ENCODE assay signal across 10 mouse cellular contexts in the genomic region with DNA sequence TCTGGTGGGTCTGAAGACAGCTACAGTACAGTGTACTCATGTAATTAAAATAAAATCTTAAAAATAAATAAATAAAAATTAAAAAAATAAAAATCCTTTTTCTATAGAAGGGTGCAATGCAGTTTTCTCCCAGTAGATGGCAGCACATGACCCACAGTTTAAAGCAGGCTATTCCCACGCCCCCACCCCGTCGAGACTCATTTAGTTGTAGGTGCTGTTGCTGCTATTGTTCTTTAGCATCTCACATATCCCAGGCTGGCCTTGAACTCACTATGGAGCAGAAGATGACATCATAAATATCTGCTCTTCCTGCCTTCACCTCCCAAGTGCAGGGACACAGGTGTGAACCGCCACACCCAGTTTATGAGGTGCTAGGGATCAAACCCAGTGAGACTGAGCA. TPM values are rescaled to one million over a fixed set of nuclear protein-coding genes. Genes with fewer than 3 reads are reported as not detected.
A peak's percentile ranks its signal among the peaks of the same experiment; 100 is the strongest.
DNase-seq lines count a peak whose midpoint lies in the region; ATAC-seq lines count a peak whose summit lies in the region.
"Had no signal": no experiment of that assay in that cellular context is flagged by ENCODE, and none has a peak within 500 bp of the region (broad histone marks: within the 10 kb centered on the region; RNA-seq: fewer than 3 reads in every experiment).

No protein-coding gene starts in this region.

- H3K4me3 ChIP-seq in forebrain, embryonic 16.5 days (replicated peaks; ENCODE audit: low read length), result no peak overlapping the region
- H3K4me3 ChIP-seq: embryonic facial prominence, embryonic 15.5 days had no signal

- no peak overlapping the region for H3K27ac ChIP-seq in forebrain, embryonic 16.5 days (ENCODE audit: low read length)
- H3K27ac ChIP-seq: embryonic facial prominence, embryonic 15.5 days had no signal

- H3K27me3 ChIP-seq in forebrain, embryonic 16.5 days (replicated peaks; ENCODE audit: control insufficient read depth, insufficient read depth, low read length), result no peaks in the 10 kb centered on the region
- H3K27me3 ChIP-seq: embryonic facial prominence, embryonic 15.5 days had no signal

- H3K9me3 ChIP-seq in forebrain, embryonic 16.5 days (ENCODE audit: control insufficient read depth, low read length), result no peaks in the 10 kb centered on the region
- H3K9me3 ChIP-seq: embryonic facial prominence, embryonic 15.5 days had no signal

- no peak overlapping the region for H3K9ac ChIP-seq in forebrain, embryonic 16.5 days (replicated peaks; ENCODE audit: low read depth, low read length)
- H3K9ac ChIP-seq: embryonic facial prominence, embryonic 15.5 days had no signal

- no peak for ATAC-seq in forebrain, embryonic 16.5 days

- no peak overlapping the region for H3K4me2 ChIP-seq in forebrain, embryonic 16.5 days (ENCODE audit: low read length)
- H3K4me2 ChIP-seq: embryonic facial prominence, embryonic 15.5 days had no signal

- 26% methylated on average over 4 of the region's 4 CpGs for WGBS in forebrain, embryonic 16.5 days

- peak; percentile 53 to 68 for DNase-seq in heart, postnatal 14 days
- no peak for DNase-seq in heart, adult 8-10 months (ENCODE audit: low spot score)
- peak; percentile 17 for DNase-seq in urinary bladder, adult 2 months (ENCODE audit: low spot score)
- DNase-seq in urinary bladder, adult 18-20 months (ENCODE audit: low spot score in 2 of 2), result no peak
- peak; percentile 65 to 82 for DNase-seq in cerebellum, postnatal 14 days
- peak; percentile 27 for DNase-seq in layer of hippocampus, adult 9-11 months
- peak; percentile 67 for DNase-seq in retina, postnatal 1 day

- intact Hi-C loops in heart, postnatal 14 days (cut with DNase I), result loop anchor here (2.0 to 5.0 kb wide), 2 partner anchors 35 to 123 kb away; no protein-coding TSS in a partner anchor

- H3K4me1 ChIP-seq in forebrain, embryonic 16.5 days (replicated peaks; ENCODE audit: control insufficient read depth, insufficient read depth, low read length), result no peaks in the 10 kb centered on the region
- H3K4me1 ChIP-seq: embryonic facial prominence, embryonic 15.5 days had no signal

- no peaks in the 10 kb centered on the region for H3K36me3 ChIP-seq in forebrain, embryonic 16.5 days (ENCODE audit: control insufficient read depth, insufficient read depth)
- H3K36me3 ChIP-seq: embryonic facial prominence, embryonic 15.5 days had no signal

RNA-seq across cellular contexts. Expression of a gene that starts 20.5 kb away (rescaled TPM):
- total RNA-seq in heart, postnatal 14 days (2021), result under 1 TPM in 1 of 2 experiments, not detected in 1; 0.81 TPM
- under 1 TPM in 1 of 4 experiments, not detected in 3; 0.23 TPM for total RNA-seq in heart, adult 8-10 months (2022)
- polyA plus RNA-seq in urinary bladder, adult 2 months (2012; rRNA removed), result not detected in 2 replicates
- polyA plus RNA-seq in forebrain, embryonic 16.5 days (2015; fragmentation: Nextera tagmentation; extraction: Ambion mirVana), result 0.14 and 0.29 TPM in 2 replicates
- total RNA-seq: left cerebral cortex, postnatal 25 days had no signal
- polyA plus RNA-seq: embryonic facial prominence, embryonic 15.5 days had no signal

RNA-seq across cellular contexts. Expression of a gene that starts 48.5 kb away (rescaled TPM):
- 10 to 100 TPM; 10.1 to 11.3 TPM for total RNA-seq in heart, postnatal 14 days (2021)
- 10 to 100 TPM in 2 of 4 experiments, 1 to 10 TPM in 2; 9.6 to 10.9 (median 10.1) TPM for total RNA-seq in heart, adult 8-10 months (2022)
- polyA plus RNA-seq in urinary bladder, adult 2 months (2012; rRNA removed), result 20.2 and 24.1 TPM in 2 replicates
- polyA plus RNA-seq in forebrain, embryonic 16.5 days (2015; fragmentation: Nextera tagmentation; extraction: Ambion mirVana), result 2.7 and 3.0 TPM in 2 replicates

Comparison
In these comparisons a context has a peak if more than half of its experiments do, and no peak if none do; other contexts are left out.
1. DNase-seq: peak in heart, postnatal 14 days (2 of 2), urinary bladder, adult 2 months (single experiment), cerebellum, postnatal 14 days (2 of 2), layer of hippocampus, adult 9-11 months (single experiment) and retina, postnatal 1 day (single experiment); none in heart, adult 8-10 months (single experiment) and urinary bladder, adult 18-20 months (0 of 2).